Mouse (Mus musculus) fibroblast of lung, adult 2 months (primary cell): Measurements from ENCODE around the gene Atxn7l3.

Source experiments
- DNase-seq: peaks from one replicate; pipeline ENCODE4 v3.0.0-alpha.2; 2011; ENCODE audit warnings: low read depth

The Atxn7l3 gene

GRCm38 (mm10) chr11:102318576-102319409 lies 22.4 kb upstream of the Atxn7l3 start:
- no peak for DNase-seq

GRCm38 (mm10) chr11:102317901-102318575 lies 21.6 kb upstream of the Atxn7l3 start:
- DNase-seq: no peak

GRCm38 (mm10) chr11:102317298-102317900 lies 21.0 kb upstream of the Atxn7l3 start:
- no peak for DNase-seq

DNA sequence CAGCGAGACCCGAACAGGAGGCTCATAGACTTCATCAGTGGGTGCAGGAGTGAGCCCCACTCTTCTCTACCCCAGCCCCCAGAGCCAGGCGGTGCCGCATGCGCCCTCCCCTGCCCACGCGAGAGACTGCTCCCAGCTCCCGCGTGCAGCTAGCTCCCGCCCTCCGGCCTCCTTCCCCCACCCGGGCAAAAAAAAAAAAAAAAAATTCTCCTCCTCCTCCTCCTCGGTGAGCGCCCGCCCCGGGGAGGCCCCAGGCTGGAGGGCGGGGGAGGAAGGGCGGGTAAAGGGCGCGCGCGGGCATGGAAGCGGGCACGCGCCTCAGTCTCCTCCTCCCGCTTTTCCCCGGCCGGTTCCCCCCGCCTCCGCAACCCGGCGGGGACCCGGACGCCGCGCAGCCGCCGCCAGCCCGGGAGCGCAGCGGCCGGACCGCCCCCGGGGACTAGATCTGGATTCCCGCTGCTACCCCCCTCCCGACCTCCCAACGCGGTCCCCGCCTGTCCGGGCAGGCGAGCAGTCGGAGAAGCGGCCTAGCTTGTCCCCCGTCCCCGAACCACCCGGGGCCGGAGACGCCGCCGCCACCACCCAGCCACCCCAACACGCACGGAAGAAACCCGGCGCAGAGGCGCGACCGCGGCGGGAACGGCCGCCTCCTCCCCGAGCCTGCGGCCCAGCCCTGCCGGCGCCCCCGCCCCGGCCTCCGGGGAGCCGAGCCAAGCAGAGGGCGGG lies 20.3 kb upstream of the Atxn7l3 start:
- DNase-seq: no peak

- DNase-seq: no peak
These were observed 19.5 kb upstream of the Atxn7l3 start for GRCm38 (mm10) chr11:102315690-102316571.

DNA sequence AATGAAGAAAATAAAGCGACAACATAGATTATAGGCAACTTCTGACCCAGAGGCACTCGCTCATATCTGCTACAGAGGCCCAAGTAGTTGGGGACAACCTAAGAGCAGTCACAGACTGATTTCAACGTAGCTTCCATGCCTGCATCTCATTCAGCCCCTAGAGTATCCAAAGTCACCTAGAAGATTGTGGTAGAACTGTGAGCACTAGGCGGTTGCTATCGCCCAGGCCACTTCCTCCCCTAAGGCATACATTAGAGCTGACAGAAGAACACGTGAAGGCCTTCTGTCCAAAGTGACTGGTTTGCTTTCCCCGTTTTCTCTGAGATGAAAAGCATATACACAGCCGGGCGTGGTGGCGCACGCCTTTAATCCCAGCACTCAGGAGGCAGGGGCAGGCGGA lies 17.9 kb upstream of the Atxn7l3 start:
- no peak for DNase-seq

- DNase-seq: no peak
These were observed 16.2 kb upstream of the Atxn7l3 start for GRCm38 (mm10) chr11:102312586-102312985.

DNA sequence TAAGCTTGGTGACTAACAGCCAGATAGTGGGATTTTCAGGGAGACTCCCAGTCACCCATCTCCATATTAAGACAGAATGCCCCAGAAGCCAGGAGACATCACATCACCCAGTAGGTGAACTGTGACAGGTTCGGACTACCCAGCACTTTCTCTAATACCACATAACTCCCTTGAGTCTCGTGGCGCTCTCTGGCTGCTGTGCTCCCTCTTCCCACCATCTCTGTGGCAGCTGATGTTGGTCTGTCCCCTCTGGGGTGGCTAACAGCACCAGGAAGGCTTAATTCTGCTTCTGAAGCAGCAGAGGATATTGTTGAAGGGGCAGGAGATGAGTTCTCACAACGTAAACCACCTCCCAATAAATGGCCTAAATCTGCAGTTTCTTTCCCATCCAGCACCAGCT lies 15.5 kb upstream of the Atxn7l3 start:
- DNase-seq: no peak

DNA sequence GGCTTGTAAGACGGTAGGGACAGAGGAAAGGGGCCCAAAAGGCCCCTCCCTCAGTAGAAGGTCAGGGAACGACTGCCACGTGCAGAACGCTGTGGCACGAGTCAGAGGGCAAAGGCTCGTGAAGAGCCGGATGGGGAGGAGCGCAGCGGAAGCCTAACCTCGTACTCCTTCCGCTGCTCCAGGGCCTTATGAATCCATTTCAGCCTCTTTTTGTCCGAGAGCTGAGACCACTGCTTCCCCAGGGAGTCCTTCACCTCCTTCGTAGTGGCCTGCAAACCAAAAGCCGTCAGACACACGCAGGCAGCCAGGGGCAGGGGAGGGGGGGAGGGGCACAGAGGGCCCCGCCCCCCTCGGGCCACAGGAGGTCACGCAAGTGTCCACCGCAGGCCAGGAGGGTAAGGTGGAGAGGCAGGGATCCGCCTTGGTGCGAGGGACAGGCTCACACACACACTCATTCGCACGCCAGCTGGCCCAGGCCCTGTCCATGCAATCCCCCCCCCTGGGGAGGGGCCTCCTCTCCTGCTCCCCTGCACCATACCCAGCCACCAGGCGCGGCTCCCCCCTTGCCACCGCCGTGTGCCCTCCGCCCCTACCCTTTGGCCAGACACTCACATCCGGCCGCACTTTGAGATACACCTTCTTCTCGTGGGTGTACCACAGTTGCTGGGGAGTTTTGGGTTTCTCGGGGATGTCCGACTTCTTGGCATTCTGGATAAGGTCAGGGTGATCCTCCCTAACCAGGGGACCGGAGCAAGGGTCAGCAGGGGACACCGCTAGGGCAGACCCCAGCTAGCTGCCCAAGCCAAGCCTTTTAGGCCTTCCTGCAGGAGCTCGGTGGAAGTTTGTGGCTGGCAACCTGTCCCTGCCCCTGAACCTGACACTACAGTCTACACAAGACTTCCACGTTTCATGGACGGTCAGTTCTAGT lies 14.6 kb upstream of the Atxn7l3 start:
- DNase-seq: no peak

DNA sequence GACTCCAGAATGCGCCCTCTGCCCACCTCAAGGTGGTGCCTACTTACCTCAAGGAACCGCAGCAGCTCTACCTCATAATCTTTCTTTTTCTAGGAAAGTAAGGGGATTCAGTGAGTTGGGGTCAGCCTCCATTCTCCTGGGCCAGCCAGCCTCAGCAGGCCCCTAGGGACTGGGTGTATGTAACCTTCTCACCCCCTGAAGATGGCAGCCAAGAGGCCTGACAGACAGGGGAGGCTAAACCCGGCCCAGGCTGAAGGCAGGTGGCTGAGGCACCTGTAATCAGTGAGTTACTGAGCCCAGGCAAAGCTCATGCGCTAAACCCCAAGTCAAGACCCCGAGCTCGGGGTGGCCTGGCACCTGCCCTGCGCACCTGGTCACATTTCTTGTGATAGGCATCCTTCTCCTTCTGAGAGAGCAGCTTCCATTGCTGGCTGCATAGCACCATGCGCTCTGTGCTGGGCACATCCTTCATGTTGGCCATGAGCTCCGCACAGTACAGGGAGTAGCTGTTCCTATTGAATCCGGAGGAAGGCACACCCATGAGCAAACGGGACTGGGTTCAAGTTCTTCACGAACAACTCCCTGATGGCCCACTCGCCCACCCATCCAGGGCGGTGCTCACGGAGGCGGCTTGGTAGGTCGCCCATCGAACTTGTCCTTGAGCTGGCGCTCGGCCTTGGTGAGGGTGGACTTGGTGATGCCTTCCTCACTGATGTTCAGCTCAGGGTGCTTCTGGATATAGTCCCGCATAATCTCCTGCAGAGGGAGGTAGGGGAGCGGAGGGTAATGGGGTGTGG lies 13.6 kb upstream of the Atxn7l3 start:
- no peak for DNase-seq

- DNase-seq: peak; percentile 91
These were observed 12.5 kb upstream of the Atxn7l3 start for GRCm38 (mm10) chr11:102308979-102309378.

GRCm38 (mm10) chr11:102308104-102308503 lies 11.7 kb upstream of the Atxn7l3 start:
- no peak for DNase-seq

- DNase-seq: no peak
These were observed 8.9 kb upstream of the Atxn7l3 start for GRCm38 (mm10) chr11:102305359-102305758.

- DNase-seq: no peak
These were observed 7.7 kb upstream of the Atxn7l3 start for GRCm38 (mm10) chr11:102304141-102304540.

DNA sequence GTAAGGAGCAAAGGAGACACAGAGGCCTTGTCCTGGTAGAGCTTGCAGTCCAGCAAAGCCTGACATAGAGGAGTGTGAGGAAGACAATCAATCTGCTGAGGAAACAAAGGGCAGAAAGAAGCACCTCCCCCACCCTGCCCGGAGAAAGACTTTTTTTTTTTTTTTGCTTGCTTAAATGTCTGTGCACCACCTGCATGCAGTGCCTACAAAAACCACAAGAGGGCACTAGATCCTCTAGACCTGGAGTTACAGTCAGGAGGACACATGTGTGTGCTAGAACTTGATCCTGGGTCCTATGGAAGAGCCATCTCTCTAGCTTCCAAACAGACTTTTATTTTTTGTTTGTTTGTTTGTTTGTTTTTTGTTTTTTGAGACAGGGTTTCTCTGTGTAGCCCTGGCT lies 3.4 kb upstream of the Atxn7l3 start:
- no peak for DNase-seq

DNA sequence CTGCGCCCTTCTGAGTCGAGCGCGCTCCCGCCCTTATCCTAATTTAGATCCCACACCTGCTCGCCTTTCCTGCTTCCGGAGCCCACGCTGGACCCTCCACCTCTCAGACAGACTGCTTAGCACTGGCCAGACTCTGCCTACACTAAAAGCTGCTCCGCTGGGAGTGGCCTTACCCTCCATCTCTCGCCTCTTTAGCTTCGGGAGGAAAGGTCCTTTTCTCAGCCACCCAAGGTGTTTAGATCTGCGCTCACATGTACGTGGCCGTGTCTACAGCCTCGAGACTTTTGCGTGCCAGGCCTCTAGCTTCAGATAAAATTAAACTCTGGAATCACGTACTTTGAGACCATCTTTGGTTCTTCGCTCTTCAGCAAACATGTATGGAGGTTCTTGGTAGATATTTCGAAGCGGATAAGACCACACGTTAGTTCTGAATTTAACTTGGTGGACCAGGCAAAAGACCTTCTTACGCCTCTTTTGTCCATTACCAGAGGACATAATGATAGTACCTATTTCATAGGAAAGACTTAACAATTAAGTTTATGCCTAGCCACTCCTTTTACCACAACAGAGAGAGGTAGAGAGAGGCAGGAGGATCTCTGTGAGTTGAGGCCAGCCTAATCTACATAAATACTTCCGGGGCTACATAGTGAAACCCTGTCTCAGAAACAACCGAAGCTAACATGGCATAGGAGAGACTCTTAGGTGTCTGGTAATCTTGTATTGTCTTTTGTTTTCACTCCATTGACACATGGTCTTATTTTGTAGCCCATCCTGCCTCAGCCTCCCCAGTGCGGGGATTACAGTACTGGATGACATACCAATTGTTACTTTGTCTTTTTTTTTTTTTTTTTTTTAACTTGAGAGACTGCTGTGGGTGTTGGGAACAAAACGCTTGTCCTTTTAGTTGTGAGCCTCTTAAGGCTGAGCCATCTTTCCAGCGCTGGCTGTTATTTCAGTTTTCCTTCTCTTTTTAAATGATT lies 1.4 kb upstream of the Atxn7l3 start:
- DNase-seq: no peak

GRCm38 (mm10) chr11:102295598-102296471 lies 596 bp downstream of the Atxn7l3 start:
- DNase-seq: no peak
